Mouse (Mus musculus): ENCODE measurements at regions not wholly inside any gene's neighbourhood (a gene's known extent, or its start where the extent isn't known, plus 50 kb on each side); places are given as distances from the start of the nearest gene placed in this dataset.

DNA sequence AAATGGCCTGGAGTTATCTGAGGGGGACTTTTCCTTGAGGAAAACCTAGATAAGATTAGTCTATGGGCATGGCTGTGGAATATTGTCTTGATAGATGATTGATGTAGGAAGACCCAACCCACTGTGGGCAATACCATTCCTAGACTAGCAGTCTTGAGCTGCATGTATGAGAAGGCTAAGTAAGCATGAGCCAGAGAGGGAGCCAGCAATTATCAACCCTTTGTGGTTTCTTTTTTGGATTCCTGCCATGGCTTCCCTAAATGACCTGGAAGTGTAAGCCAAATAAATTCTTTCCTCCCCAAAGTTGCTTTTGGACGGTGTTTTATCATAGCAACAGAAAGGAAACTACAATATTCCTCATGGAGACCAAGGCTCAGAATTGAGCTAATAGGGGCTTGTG, 253.7 kb upstream of the Dpp6 start:
- Histone ChIP-seq H3K36me3 (ENCODE audit: insufficient read depth, low read length) (no peaks in the 10 kb centered on the region), H3K9me3 (ENCODE audit: low read length) (no peaks in the 10 kb centered on the region), H3K27me3 (ENCODE audit: insufficient read depth, low read length) (no peaks in the 10 kb centered on the region), H3K4me2 (ENCODE audit: low read depth, low read length, poor library complexity, severe bottlenecking) (no peak overlapping the region), H3K4me3 (ENCODE audit: low read depth, low read length) (no peak overlapping the region), H3K4me1 (ENCODE audit: insufficient read depth, low read length) (no peaks in the 10 kb centered on the region), H3K27ac (ENCODE audit: low read depth, low read length) (no peak overlapping the region), H3K9ac (replicated peaks; ENCODE audit: low read length, poor library complexity, severe bottlenecking) (no peak overlapping the region)
- no peak for TF ChIP-seq CTCF (IDR thresholded peaks at IDR 0.05)
- DNase-seq (ENCODE audit: low spot score) (no peak), ATAC-seq (ENCODE audit: low FRiP score) (no peak)
- 81% methylated on average over 1 of the region's 1 CpGs for WGBS

DNA sequence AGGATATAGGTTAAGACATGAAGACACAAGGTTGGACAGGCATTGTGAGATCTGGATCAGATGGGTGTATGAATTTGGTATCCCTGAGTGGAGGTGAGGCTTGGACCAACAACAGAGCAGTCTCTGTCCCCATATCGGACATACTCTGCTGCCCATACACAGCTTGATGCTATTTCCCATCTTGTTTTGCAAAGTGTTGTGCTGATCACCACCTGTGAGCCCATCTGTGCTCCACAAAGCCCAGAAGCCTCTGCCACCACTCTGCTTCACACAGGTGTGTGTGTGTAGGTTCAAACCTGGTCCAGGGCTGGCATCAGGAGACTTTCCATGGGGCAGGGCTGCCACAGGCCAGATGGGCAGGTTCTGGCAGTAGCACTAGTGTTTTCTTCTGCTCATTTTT, 252.9 kb upstream of the Dpp6 start:
- Histone ChIP-seq H3K9me3 (ENCODE audit: low read length) (no peaks in the 10 kb centered on the region), H3K36me3 (ENCODE audit: insufficient read depth, low read length) (no peaks in the 10 kb centered on the region), H3K4me2 (ENCODE audit: low read depth, low read length, poor library complexity, severe bottlenecking) (no peak overlapping the region), H3K27me3 (ENCODE audit: insufficient read depth, low read length) (no peaks in the 10 kb centered on the region), H3K27ac (ENCODE audit: low read depth, low read length) (no peak overlapping the region), H3K4me1 (ENCODE audit: insufficient read depth, low read length) (no peaks in the 10 kb centered on the region), H3K4me3 (ENCODE audit: low read depth, low read length) (no peak overlapping the region), H3K9ac (replicated peaks; ENCODE audit: low read length, poor library complexity, severe bottlenecking) (no peak overlapping the region)
- no peak for TF ChIP-seq CTCF (IDR thresholded peaks at IDR 0.05)
- WGBS, result 89% methylated on average over 1 of the region's 1 CpGs
- DNase-seq (ENCODE audit: low spot score) (no peak), ATAC-seq (ENCODE audit: low FRiP score) (no peak)

DNA sequence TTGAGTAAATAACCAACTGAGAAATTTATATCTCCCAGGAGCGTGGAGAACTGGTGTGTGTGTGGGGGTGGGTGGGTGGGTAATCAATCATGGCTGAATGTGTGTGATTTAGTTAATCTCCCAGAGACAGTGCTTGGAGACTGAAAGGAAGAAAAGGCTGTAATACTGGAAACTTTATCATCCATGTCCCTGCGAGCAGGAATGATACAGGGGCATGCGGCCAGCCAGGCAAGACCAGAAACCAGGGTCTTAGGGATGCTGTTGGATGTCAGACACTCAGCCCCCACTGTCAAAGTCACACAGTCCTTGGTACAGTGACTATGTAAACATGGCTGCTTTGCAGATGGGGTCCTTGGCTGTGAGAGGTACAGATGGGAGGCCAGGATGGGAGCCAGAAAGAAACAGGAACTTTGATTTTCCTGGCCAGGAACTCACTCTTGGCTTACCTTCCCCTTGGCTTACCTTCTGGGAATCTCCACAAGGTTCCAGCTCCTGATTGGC, 244.3 kb upstream of the Dpp6 start:
- no peak for DNase-seq (ENCODE audit: low spot score)
- H3K27me3 ChIP-seq (ENCODE audit: insufficient read depth, low read length), result no peaks in the 10 kb centered on the region
- no peaks in the 10 kb centered on the region for H3K36me3 ChIP-seq (ENCODE audit: insufficient read depth, low read length)
- H3K4me1 ChIP-seq (ENCODE audit: insufficient read depth, low read length), result no peaks in the 10 kb centered on the region
- no peak for TF ChIP-seq CTCF (IDR thresholded peaks at IDR 0.05)
- no peak overlapping the region for H3K27ac ChIP-seq (ENCODE audit: low read depth, low read length)
- H3K4me2 ChIP-seq (ENCODE audit: low read depth, low read length, poor library complexity, severe bottlenecking), result no peak overlapping the region
- no peak overlapping the region for H3K9ac ChIP-seq (replicated peaks; ENCODE audit: low read length, poor library complexity, severe bottlenecking)
- WGBS, result 85% methylated on average over 3 of the region's 3 CpGs
- H3K9me3 ChIP-seq (ENCODE audit: low read length), result no peaks in the 10 kb centered on the region
- no peak for ATAC-seq (ENCODE audit: low FRiP score)
- H3K4me3 ChIP-seq (ENCODE audit: low read depth, low read length), result no peak overlapping the region

- Histone ChIP-seq H3K36me3 (ENCODE audit: insufficient read depth, low read length) (no peaks in the 10 kb centered on the region), H3K9me3 (ENCODE audit: low read length) (no peaks in the 10 kb centered on the region), H3K4me3 (ENCODE audit: low read depth, low read length) (no peak overlapping the region), H3K27ac (ENCODE audit: low read depth, low read length) (no peak overlapping the region), H3K4me2 (ENCODE audit: low read depth, low read length, poor library complexity, severe bottlenecking) (no peak overlapping the region), H3K9ac (replicated peaks; ENCODE audit: low read length, poor library complexity, severe bottlenecking) (no peak overlapping the region), H3K27me3 (ENCODE audit: insufficient read depth, low read length) (no peaks in the 10 kb centered on the region), H3K4me1 (ENCODE audit: insufficient read depth, low read length) (no peaks in the 10 kb centered on the region)
- no peak for ATAC-seq (ENCODE audit: low FRiP score)
- no peak for DNase-seq (ENCODE audit: low spot score)
- WGBS, result 67% methylated on average over 3 of the region's 3 CpGs
- no peak for TF ChIP-seq CTCF (IDR thresholded peaks at IDR 0.05)
Measured at GRCm38 (mm10) chr5:26573446-26573845, 243.6 kb upstream of the Dpp6 start.

- no peak for TF ChIP-seq CTCF (IDR thresholded peaks at IDR 0.05)
- Histone ChIP-seq H3K4me3 (ENCODE audit: low read depth, low read length) (no peak overlapping the region), H3K9me3 (ENCODE audit: low read length) (no peaks in the 10 kb centered on the region), H3K9ac (replicated peaks; ENCODE audit: low read length, poor library complexity, severe bottlenecking) (no peak overlapping the region), H3K27me3 (ENCODE audit: insufficient read depth, low read length) (no peaks in the 10 kb centered on the region), H3K36me3 (ENCODE audit: insufficient read depth, low read length) (no peaks in the 10 kb centered on the region), H3K27ac (ENCODE audit: low read depth, low read length) (no peak overlapping the region), H3K4me1 (ENCODE audit: insufficient read depth, low read length) (no peaks in the 10 kb centered on the region), H3K4me2 (ENCODE audit: low read depth, low read length, poor library complexity, severe bottlenecking) (no peak overlapping the region)
- no peak for DNase-seq (ENCODE audit: low spot score)
- no peak for ATAC-seq (ENCODE audit: low FRiP score)
- WGBS, result 59% methylated on average over 5 of the region's 5 CpGs
Measured at GRCm38 (mm10) chr5:26586108-26586507, 230.9 kb upstream of the Dpp6 start.

DNA sequence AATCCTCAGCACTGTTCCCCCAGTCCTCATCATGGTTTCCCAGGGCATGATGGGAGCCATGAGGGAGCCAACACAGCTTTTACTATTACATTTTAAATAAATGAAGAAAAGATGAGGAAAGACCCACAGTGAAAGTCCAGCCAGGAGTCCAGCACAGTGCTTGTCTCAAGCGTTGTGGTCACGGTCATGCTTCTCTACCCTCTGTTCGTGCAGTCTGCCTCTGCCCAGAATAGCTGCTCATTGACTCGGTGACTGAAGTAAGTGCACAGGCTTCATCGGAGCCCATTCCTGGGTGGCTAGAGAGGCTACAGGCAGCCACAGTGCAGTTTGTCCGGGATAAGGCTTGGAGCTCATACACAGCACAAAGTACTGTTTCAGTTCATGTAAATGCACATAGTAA, 226.1 kb upstream of the Dpp6 start:
- Histone ChIP-seq H3K9ac (replicated peaks; ENCODE audit: low read length, poor library complexity, severe bottlenecking) (no peak overlapping the region), H3K4me3 (ENCODE audit: low read depth, low read length) (no peak overlapping the region), H3K4me1 (ENCODE audit: insufficient read depth, low read length) (no peaks in the 10 kb centered on the region), H3K27me3 (ENCODE audit: insufficient read depth, low read length) (no peaks in the 10 kb centered on the region), H3K27ac (ENCODE audit: low read depth, low read length) (no peak overlapping the region), H3K4me2 (ENCODE audit: low read depth, low read length, poor library complexity, severe bottlenecking) (no peak overlapping the region), H3K36me3 (ENCODE audit: insufficient read depth, low read length) (no peaks in the 10 kb centered on the region), H3K9me3 (ENCODE audit: low read length) (no peaks in the 10 kb centered on the region)
- no peak for ATAC-seq (ENCODE audit: low FRiP score)
- TF ChIP-seq CTCF (IDR thresholded peaks at IDR 0.05), result no peak
- WGBS, result 87% methylated on average over 6 of the region's 6 CpGs
- DNase-seq (ENCODE audit: low spot score), result no peak

All from midbrain, postnatal 0 days (tissue).